Mouse (Mus musculus): ENCODE measurements around the gene Arl2bp.

DNA sequence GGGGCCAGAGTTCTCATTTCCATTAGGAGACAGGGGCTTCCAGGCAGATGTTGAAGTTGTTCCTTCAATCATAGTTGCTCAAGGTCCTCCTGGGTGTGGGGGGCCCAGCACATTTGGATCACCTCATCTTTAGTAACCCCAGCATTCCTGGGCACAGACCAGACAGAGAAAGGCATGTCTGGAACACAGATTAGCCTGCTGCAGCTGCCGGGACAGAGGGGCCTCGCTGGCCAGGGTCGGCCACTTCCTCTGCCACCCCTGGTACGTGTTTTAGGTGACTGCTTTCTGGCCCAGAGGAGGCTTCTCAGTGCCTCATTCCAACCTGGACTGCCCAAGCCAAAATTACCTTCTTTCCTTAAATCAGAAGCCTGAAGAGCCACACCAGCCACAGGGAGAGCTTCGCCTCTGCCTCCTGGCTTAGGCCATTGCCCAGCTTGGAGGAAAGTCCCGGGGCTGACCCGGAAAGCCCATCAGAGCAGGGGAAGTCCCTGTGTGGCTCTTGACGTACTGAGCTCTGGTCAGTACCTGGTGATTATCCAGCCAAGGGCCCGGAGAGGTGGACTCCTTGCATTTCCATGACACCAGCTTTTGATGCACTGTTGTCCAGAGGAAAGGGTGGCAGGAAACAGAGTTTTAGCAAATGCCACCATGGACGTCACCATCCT is 39.3 kb downstream of the Arl2bp start:
- TF ChIP-seq ZNF384 (IDR thresholded peaks at IDR 0.05; ENCODE audit: low read depth, low read length) (no peak), ZC3H11A (IDR thresholded peaks at IDR 0.05; ENCODE audit: borderline replicate concordance, low read depth, low read length) (no peak), HCFC1 (IDR thresholded peaks at IDR 0.05; ENCODE audit: borderline replicate concordance, insufficient read depth, low read length) (no peak)

Data from ES-E14 (cell line).